Mouse (Mus musculus) adipocyte (in vitro differentiated cells): ENCODE data around the gene Unc45a.

Experiments used
- DNase-seq: peaks from one replicate; pipeline ENCODE4 v3.0.0-alpha.2; 2016; ENCODE audit warnings: low spot score

Gene Unc45a

DNA sequence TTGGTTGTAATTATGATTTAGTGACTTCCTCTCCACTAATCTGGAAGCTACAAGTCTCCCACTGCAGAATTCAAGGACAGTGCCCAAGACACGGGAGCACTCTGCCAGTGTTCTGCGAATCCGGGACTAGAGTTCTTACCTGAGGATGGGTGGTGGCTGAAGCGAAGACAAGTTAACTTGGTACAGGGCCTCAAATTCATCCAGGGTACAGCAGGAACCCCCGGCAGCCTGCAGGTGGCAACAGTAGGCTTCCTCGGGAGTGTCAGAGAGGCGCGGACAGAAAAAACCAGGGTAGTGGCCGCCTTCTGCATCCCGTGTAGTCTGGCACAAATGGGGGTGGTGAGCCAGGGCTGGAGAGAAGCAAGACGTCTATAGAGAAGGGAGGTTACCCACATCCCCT is at the start of gene Unc45a:
Gene Unc45a (minus strand): TSS at position 213 of the 400 bp plus-strand sequence.
- DNase-seq = peak; percentile 72

DNA sequence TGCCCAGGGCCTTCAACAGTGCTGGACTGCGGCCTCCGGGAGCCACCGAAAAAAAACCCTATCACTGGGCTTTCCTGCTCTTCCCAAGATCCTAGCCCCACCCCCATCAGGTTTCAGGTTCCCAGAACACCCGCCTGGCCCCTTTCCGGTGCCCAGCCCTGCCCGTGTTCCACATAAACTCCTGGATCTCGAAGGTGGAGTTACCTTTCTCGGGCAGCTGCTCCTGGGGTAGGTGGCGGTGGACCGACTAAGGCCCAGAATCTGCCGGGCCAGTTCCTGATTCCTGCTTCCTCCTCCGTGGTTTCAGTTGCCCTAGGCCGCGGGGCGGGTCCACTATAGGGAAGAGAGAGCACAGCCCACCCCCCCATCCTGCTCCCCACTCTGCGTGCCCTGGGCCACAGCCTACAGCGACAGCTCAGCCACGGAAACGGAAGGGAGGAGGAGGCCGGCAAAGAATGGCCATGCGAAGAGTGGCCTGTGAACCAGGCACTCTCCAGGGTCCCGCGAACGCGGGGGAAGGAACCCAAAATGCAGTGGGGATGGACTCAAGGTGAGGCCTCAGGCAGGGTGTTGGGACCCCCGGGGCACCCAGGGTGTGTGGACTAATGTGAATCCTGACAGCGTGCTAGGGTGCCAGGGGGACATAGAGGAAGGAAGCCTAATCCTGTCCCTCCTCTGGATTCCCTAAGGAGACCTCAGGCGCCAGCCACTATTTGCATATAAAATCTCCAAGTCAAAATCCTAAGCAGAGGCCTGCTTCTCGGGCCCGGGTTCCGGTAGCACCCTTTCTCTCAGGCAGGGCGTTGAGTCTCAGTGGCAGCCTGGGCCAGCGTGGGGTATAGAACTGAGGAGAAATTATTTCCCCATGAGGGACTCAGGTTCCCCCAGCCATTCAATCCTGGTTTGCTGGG is 47.1 kb upstream of the Unc45a start, which contains the start of gene Fes:
Gene Fes (minus strand): TSS at position 314 of the 911 bp plus-strand sequence.
- DNase-seq = no peak

DNA sequence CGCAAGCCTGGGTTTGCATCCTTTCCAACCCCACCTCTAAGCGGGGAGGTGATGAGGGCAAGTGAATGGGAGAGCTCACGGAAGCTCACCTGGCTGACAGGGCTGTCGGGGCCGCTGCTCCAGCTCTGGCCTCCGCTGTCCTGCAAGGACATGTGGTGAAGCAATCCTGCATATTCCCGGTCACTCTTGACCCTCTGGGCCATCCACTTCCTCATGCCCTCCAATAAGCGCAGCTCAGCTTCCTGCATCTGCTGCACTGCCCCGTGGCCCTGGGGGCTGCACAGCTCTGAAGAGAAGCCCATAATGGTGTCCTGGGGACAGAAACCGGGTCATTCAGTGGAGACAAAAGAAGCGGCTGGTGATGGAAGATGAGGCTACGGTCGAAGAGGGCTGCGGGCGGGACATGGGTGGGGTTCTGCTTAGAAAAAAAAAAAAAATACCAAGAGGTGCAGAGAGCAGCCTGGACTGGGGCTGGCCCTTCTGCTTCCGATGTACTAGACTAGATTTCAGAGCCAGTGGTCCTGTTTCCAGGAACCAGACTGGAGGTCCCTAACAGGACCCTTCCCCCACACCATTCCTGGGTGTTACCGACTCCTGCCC is 46.3 kb upstream of the Unc45a start:
- DNase-seq = no peak

DNA sequence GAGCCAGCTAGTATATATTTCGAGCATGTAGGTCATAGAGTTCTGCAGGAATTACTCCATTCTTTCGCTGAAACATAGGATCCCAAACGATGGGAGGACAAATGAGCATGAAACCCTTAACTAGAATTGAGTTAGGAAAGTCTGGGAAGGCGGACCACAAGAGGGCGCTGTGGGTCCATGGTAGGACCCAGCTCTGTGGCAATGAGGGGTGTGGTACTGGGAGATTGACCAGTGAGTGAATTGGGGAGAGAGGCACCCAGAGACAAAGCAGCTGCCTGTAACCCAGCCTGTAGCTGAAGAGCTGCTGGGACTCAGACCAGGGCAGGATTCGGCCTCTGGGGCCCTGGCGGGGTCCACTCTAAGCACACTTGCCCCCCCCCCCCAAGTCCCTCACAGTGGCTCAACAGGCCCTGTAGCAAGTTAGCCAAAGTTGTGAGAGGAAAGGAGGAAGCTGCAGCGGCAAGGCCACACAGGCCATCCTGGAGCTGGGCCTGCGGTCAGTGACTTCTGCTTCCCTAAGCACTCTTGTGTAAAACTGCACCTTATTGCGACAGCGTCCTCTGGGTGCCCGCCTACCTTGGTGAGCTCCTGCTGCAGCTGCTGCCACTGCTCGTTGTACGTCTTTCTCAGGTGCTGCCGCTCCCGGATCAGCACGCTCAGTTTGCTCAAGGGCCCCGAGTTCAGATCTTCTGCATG is 45.6 kb upstream of the Unc45a start:
- peak; percentile 83 for DNase-seq

DNA sequence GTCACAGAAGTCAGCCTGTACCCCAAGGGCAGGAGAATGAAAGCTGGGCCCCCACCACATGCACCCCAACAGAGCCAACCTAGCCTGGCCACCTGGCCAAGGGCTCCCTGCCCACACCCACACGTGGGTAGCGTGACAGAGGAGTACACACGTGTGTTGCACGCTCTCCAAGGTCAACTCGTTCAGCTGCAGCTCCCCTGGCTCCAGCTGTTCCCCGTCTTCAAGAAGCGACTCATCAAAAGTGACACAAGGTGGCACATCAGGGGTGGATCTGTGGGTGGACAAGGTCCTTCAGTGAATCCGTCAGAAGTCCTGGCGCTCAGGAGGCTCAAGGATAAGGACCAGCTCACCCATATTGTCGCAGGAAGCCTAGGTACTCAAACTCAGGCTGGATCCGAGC is 42.1 kb upstream of the Unc45a start:
- no peak for DNase-seq

DNA sequence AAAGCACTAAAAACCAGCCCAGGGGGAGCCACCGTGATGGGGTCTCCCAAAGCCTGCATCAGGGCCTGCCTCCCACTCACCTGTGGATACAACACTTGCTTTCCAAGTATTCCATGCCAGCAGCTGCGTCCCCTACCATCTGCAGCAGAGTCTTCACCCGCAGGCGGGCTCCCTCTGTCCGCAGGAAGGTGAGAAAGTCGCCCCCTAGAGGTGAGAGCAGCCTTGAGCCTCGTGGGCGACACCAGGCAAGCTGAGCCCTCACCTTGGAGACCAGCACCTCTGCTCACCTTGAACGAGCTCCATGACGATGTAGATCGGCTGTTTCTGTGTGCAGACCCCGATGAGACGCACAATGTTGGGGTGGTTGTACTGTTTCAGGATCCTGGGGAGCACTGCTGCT is 38.7 kb upstream of the Unc45a start:
- DNase-seq = no peak

DNA sequence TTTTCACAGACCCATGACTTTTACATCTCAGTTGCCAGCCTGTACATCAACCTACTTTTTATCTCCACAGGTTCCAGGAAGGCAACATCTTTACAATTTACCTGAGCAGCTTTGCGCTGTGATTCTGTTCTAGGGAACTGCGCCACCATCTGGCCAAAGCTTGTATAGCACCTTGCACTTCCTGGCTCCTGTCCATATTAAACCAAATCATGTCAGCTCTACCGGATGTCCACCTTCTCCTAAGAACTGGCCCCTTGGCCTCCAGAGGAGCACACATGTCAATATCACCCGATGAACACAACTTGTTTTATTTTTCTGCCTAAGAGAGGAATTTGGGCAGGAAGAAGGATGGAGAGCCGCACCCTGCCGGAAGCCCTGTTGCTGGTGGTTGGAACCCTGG is 36.7 kb upstream of the Unc45a start:
- DNase-seq = peak; percentile 51

DNA sequence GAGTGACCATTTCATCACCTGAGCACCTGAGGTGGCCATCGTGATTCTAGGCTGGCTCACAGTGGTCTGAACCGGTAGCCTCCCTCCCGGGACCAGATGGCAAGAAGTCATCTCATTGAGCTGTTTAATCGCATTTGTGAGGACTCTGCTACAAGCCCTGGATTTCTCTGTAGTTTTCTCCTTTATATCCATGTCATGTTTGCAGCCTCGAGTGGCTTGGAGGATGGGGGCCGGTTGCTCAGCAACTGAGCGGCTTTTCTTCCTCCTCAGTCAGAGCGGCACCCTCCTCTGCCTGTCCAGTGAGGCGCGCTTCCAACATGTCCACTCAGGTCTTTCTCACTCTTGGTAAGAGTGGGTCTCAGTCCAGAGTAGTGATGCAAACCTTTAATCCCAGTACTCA is 35.4 kb upstream of the Unc45a start:
- no peak for DNase-seq

DNA sequence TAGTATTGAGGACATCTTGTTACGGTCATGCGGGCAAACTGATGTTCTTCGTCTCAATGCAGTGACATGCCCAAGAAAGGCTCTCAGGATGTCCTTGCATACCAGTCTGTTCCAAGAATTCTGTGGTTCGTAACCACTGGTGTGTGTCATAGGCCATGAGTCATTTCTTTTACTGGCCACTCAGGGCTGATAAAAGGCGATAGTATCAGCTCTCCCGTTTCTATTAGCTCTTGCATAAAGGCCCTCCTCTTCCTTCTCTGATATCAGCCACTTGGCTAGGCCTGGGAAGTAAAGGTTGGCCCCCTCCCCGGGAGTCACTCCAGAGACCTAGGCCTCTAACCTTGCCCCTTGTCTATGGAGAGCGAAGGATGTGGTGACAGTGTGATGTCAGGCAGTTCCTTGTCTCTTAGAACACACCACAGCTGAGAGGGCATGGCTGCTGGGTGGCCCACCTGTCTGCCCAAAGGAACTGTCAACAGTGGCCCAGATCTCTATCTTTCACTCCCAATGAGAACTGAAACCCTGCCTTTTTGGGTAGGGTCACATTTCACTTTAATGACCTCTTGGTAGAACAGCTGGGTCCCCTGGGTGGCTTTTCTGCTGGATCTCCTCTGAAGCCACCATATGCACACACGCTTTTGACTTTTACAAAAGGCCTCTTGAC is 34.7 kb upstream of the Unc45a start:
- no peak for DNase-seq

DNA sequence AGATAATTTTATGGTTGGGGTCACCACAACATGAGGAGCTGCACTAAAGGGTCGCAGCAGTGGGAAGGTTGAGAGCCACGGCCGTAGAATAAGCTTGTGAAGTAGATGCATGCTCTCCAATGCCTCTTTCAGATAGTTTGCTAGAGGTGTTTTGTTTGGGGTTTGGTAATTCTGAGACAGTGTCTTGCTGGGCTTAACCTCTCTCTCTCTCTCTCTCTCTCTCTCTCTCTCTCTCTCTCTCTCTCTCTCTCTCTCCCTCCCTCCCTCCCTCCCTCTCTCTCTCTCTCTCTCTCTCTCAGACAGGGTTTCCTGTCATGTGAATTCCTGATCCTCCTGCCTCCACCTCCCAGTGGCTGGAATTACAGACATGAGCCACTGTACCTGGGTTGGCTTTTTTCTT is 33.9 kb upstream of the Unc45a start:
- DNase-seq = no peak

DNA sequence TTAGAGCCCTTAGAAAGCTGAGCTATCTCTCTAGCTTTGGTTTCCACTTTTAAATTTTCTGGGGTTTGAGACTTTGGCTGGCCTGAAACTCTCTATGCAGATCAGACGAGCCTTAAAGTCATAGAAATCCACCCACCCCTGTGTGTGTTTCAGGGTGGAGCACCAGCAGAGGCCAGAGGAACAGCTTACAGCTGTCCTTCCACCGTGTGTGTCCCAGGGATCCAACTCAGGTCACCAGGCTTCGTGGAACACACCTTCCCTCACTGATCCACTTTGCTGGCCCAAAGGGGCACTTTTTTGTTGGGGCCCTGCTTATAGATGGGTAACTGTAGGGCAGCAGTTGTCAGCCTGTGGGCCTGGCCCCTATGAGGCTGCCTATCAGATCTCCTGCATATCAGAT is 33.5 kb upstream of the Unc45a start:
- DNase-seq = no peak

DNA sequence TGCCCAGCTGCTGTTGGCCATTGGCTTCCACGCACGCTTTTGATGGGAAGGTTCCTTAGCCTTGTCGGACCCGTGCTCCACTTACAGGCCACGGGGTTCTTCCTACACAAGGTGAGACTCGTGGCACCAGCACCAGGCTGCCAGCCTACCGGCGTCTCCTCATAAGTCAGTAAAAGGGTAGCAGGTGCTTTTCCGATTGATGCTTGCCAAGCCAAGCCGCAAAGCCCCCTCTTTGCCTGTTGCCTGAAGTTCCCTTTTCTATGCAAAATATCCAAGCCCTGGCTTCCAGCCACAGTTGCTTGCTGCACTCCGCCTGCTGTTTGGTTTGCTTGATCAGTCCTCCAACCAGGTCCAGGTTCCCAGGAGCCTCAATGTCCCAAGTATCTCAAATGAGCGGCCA is 33.0 kb upstream of the Unc45a start:
- DNase-seq = no peak

DNA sequence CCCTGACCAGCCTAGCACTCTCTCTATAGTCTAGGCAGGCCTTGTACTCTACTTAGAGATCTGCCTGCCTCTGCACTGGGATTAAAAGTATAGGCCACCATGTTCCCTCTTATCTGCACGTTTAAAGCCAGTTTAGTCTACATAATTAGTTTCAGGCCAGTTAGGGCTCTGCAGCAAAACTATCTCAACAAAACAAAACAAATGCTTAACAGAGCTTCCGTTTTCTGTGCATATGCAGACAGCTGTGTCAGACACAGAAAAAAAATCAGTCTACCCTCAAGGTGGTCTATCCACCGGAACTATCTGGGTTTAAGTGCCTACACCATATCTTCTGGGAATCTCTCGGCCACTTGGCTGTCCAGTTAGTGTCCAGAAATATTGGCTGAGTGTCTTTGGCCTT is 32.5 kb upstream of the Unc45a start:
- no peak for DNase-seq

DNA sequence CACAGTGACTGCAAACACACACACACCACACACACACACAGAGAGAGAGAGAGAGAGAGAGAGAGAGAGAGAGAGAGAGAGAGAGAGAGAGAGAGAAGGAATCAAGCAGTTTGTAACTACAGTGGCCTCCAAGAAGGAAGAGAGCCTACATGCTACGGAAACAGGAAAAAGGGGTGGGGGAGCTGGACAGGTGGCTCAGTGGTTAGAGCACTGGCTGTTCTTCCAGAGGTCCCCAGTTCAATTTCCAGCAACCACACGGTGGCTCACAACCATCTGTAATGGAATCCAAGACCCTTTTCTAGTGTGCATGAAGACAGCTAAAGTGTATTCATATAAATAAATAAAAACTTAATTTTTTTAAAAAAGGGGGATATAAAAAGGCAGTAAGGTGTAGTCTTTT is 31.9 kb upstream of the Unc45a start:
- DNase-seq = no peak

DNA sequence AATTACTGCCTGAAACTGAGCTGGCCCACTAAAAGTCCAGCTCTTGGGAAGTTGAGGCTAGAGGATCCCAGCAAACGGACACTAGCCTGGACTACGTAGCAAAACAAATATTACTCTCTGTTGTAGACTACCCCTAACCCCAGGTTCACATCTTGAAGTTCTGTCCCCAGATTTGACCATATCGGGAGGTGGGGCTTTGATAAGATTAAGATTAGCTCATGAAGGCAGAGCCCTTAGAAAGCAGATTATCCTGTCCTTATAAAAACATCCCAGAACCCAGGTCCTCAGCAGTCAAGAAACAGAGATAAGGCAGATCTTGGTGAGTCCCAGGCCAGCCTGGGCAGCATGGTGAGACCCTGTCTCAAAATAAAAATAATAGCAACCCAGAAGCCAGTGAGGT is 31.4 kb upstream of the Unc45a start:
- DNase-seq = no peak

DNA sequence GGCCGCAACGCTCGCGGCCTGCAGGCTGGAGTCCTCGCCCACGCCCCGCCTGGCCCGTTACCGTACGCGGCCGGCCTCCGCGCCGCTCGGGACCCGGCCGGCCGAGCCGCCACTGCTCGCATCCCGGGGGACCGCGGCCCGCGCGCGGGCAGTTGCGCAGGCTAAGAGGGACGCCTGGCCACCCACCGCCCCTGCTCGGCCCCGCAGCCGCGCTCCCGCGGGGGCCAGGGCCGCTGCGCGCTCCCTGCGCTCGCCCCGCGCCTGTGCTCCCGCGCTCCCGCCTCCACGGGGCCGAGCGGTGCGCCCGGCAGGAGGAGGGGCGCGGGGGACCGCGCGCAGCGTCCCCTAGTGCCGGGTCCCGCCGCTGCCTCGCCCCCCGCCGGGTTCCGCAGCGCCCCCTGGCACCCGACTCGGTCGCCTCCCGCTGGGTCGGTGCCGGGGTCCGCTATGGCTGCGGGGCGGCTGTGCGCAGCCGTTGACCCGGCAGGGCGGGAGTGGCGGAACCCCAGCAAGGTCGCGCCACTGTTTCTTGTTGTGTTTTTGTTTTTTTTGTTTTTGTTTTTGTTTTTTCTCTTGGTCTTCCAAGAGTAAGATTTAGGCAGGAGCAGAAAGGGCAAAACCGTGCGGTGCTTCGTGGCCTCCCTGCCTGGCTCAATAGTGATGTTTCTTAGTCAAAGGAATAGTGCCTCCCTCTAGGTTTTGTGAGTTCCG is 30.4 kb upstream of the Unc45a start, which contains the start of gene Man2a2:
Gene Man2a2 (minus strand): TSS at position 335 of the 711 bp plus-strand sequence.
- DNase-seq = peak; percentile 28

DNA sequence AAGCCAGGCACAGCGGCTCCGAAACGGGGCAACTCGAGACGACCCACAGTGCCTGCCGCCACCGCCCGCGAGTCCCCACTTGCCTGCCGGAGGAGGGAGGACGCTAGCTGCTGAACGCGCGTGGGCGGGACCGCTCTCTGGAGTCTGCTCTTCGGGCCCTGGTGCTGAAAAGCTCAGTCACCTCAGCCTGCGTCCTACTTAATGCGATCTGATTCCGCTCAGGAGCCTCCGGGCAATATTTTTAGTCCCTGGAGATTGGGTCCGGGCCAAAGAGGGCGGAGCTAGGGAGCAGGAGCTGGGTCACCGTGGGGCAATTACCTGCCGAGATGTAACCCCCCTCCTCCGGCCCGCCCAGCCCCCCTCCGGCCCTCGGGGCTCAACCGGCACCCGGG is 29.8 kb upstream of the Unc45a start:
- DNase-seq = peak; percentile 71

DNA sequence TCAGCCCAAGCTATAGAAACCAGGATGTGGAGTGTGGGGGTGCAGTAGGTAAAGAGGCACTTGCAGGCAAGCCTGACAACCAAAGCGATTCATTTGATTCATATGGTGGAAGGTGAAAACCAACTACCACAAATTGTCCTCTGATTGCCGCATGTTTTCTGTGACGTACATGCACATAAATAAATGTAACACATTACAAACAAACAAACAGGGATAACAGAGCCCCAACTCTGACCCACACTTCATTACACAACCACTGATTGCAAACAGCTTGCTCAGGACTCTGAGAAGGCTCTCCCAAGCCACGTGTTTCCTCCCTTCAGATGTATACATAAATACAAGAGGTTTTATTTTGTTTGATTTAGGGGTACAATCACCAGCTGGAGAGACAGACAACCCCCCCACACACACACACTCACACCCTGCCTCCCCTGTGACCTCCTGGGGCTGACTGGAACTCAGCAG is 29.2 kb upstream of the Unc45a start:
- DNase-seq = peak; percentile 52

DNA sequence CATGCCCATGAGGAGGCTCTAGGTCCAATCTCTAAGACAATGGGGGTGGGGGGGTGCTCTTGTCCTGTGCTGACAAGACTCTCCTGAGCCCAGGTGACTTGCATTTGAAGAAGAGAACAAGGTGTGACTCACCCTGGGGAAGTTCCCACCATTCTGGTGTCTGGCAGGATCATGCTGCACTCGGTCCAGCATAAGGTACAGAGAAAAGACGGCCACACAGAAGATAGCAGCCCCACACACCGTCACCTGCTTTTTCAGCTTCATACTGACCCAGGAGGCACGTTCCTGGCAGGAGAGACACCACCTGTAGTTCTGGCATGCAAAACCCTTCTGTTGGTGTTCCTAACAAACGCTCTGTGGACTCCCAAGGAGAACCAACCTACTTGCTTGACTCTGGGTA is 28.7 kb upstream of the Unc45a start:
- DNase-seq = no peak

DNA sequence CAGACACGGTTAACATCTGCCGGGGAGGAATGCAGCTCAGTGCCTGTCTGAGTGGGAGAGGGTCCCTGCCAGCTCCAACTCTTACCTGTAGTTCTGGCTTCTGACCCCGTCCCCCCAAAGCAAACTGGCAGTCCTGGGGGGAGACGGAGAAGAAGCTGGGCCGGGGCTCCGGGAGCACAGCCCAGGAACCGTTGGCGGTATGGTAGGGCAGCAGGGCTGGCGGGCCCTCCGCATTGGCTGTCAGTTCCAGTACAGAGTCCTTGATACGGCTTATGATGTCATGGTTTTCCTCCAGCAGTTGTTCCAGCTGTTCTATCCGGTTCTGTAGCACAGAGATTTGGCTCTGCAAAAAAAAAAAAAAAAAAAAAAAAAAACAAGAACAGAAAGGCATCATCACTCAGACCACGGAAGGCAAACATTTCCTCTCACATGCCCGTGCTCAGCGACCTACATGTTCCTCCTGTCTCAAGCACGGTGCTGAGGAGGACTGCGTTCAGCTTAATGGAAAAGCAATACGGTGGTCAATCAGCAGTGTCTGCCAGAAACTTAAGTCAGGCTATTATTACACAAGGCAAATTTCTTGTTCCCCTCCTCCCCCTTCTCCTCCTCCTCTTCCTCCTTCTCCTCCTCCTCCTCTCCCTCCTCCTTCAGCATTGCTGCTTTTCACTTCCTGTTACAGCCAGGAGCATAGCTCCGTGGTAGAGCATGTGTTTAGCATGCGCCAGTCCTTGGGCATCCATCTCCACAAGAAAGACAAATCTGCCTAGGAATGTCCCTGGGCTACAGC is 28.0 kb upstream of the Unc45a start:
- DNase-seq = no peak

DNA sequence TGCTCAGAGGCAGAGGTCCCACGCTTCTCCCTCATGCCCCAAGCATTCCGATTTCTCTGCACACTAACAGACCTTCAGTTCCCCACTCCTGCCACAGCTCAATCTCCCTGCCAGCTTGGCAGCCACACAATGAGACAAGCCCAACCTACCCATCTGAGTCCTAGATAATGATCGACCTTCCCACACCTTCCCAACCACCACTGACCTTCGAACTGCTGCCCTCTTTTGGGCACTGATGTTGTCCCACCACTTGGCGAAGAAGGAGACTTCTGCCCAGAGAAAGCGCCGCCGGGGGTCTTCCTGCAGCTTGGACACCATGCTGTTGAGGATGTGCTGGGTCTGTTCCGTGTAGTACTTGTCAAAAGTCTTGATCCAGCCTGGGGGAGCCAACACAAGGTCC is 27.2 kb upstream of the Unc45a start:
- DNase-seq = no peak
